Mouse (Mus musculus) ES-E14 (cell line): Measurements from ENCODE around the gene Vegfa.

Experiments
- CHD2 ChIP-seq: IDR thresholded peaks from 2 replicates; pipeline ENCODE4 v1.6.1; 2014; ENCODE audit warnings: mild to moderate bottlenecking, low read depth, low read length, inconsistent platforms
- HCFC1 ChIP-seq: IDR thresholded peaks from 2 replicates; pipeline ENCODE4 v1.6.1; 2012; ENCODE audit warnings: low read length, inconsistent platforms, borderline replicate concordance; ENCODE audit not compliant: insufficient read depth
- ZC3H11A ChIP-seq: IDR thresholded peaks from 2 replicates; pipeline ENCODE4 v1.6.1; 2012; ENCODE audit warnings: low read depth, mild to moderate bottlenecking, inconsistent platforms, low read length, borderline replicate concordance

DNA sequence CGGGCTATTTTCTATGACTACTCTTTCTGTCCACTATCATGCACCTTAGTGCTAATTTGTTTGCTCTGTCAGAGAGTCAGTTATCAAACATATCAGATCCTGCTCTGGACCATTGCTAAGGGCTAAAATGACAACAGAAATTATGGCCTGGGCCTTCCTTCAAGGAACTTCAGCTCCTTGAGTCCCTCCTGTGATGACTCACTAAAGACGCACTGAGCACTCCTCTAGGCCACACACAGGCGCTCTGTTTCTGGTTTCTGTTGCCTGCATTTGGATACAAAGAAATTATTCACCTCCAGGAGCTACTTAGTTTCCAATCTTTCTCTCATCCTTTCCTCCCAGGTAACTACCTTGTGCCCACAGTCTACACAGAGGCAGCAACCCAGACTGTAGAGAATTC lies 39.4 kb upstream of the Vegfa start:
- TF ChIP-seq HCFC1 (no peak), ZC3H11A (no peak), CHD2 (no peak)
